Mouse (Mus musculus) brain, embryonic 14.5 days (tissue): Measurements from ENCODE around the gene Lrrc55. TPM values are rescaled to one million over a fixed set of nuclear protein-coding genes. Genes with fewer than 3 reads are reported as not detected.

Experiments
- DNase-seq: peaks from one replicate; pipeline ENCODE4 v3.0.0-alpha.2; 2011; ENCODE audit warnings: low read depth
- CTCF ChIP-seq: fragments of 200-500 bp; IDR thresholded peaks from 2 replicates; pipeline ENCODE4 v1.5.1; 2012; ENCODE audit warnings: inconsistent platforms, mild to moderate bottlenecking, moderate library complexity, borderline replicate concordance; ENCODE audit not compliant: insufficient read depth, insufficient read length; ENCODE audit errors: extremely low read depth
- POLR2A ChIP-seq: fragments of 200-500 bp; IDR thresholded peaks from 2 replicates; pipeline ENCODE4 v1.6.1; 2012; ENCODE audit warnings: mild to moderate bottlenecking, inconsistent platforms, borderline replicate concordance; ENCODE audit not compliant: poor library complexity, insufficient read depth, insufficient read length, severe bottlenecking; ENCODE audit errors: extremely low read depth
- polyA plus RNA-seq: library from polyadenylated mRNA; depleted of rRNA; stranded (reverse); fragments of >200 nt; gene quantifications from 2 replicates; pipeline ENCODE4 v1.2.3, GENCODE M21; 2012; rRNA removed

Lrrc55 gene
- polyA plus RNA-seq, 1 experiment: 20.2 TPM

DNA sequence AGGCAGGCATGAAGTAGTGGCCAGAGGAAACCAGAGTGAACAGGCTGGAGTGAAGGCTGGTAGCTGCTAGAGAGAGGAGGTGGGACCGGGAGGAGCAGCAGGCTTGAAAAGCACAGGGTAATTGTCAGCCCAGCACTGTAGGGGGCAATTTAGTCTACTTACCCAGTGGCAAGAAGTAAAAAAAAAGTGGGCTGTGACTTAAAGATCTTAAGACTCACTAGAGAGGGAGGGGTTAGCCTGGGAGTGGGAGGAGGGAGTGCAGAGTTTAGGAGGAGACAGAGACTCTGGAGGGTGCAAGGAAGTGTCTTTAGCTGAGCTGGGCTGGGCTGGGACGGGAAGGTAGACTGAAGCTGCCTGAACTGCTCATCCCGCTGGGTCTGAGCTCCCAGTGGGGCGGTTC lies 60.9 kb downstream of the Lrrc55 start, which contains the start of gene Aplnr:
TSS of gene Aplnr (plus strand) at position 137 of the 400 bp plus-strand sequence.
- peak; percentile 25 for DNase-seq
- TF ChIP-seq POLR2A (no peak), CTCF (no peak)

DNA sequence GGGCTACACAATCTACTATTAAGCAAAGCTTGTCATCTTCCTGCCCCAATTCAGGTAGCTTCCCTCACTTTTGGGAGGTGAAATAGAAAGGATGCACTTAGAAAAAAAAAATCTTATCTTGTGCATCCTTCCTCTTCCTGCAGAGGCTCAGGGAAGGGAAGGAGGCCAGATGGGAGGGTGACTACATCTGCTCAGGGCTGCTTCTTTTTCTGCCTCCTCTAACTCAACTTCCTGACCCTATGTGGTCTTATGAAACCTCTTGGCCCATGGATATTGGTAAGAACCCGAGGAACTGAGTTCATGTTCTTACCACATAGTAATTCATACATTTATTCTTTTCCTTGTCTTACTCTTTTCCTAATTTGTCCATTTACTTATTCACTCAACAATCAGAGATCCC lies 61.9 kb downstream of the Lrrc55 start:
- TF ChIP-seq CTCF (no peak), POLR2A (no peak)
- DNase-seq: no peak

DNA sequence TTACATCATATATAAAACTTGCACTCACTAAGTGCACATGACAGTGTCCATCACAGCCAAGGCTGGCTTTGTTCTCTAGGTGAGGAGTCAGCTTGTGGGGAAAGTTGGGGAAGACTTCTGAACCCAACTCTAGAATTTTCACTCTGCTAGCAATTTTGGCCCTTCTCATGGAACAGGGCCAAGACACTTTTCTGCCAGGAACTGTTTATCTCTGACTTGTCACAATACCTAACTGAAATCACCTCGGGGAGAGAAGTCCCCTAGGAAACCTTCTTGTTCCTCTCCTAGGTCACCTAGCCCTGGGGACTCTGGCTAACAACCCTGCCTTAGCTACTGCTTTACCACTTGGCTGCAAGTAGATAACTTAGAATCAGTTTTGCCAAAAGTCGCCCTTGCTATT lies 64.8 kb downstream of the Lrrc55 start:
- TF ChIP-seq POLR2A: no peak
- TF ChIP-seq CTCF: no peak
- no peak for DNase-seq

DNA sequence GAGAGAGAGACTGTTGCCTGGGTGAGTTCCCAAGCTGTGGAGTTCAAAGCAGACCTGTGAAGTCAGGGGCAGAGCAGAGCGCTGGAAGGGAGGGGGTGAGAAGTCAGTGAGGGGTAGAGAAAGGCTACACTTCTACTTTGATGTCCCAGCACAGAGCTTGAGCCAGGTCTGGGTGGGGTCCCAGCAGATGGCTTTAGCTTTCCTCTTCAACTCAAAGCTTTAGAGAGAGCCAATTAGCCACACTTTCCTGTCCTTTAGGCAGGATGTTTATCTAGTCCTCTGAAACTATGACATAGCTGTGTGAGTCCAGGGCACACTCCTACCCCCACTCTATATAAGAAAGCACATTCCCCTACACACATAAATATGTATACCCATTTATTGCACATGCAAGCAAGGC lies 65.3 kb downstream of the Lrrc55 start:
- TF ChIP-seq POLR2A: no peak
- TF ChIP-seq CTCF: no peak
- peak; percentile 12 for DNase-seq

DNA sequence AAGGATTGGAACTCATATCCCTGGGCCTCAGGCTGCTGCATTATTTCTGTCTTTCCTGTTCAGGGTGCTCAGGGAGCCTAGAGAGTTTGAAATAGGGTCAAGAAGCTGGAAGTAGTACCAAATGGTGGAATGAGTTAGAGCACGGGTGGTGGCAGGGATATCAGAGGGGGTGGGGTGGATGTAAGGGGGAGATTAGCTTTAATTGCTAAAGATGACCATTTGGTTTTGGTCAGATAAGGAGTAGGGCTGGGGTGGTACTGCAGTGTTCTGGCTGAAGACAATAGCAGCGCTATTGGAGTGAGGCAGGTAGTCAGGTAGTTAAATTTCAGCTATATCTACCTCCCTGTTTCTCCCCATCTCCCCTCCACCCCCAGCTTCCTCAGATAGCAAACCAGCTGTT lies 65.8 kb downstream of the Lrrc55 start:
- TF ChIP-seq CTCF: no peak
- no peak for TF ChIP-seq POLR2A

DNA sequence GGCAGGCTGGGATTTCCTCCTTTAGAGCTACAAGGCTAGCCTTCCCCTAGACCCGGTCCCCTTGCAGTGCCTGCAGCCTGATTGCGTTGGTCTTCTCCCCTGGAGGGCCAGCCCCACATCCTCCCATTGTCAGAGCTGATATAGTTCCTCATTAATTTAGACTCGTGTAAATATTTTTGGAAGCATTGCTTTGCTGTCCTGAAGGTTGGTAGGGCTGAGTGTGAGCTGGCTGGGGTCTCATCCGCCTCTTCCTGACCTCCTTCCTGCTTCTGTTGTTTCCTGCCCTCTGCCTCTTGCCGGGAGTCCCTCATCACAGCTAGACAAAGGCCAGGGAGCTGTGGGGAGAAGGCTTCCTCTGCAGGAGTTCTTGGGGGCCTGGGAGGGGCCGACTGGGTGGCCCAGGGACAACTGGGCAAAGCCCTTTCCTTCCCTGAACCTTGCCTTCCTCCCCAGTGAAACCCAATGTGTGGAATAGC lies 67.5 kb downstream of the Lrrc55 start:
- TF ChIP-seq CTCF: no peak
- DNase-seq: peak; percentile 13

More for the DNA sequence above, 65.8 kb downstream of the Lrrc55 start:
- no peak for DNase-seq

DNA sequence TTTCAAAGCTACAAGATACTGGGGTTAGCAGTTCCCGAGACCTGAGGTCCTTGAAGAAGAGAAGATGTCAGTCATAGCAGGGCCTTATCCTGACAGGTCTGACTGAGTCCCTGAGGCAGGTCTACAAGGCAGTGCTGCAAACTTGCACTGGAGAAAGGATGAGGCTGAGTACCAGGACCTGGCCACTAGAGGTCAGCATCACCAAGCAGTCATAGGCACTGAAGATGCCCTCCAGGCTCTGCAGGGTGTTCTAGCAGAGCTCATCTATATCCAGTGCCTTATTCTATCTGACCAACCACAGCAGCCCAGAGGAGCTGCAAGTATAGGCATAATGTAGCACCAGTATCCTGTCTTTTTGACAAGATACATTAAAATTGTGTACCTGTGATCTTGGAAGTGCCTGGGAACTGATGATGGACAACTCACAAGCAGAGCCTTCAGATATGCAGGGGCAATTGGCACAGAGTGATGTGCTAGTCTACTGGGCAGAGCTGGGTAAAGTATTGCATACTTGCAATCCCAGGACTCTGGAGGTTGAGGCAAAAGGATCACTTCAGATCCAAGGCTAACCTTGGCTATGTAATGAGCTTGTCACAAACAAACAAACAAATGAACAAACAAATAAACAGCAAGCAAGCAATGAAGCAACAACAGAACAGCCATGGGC lies 73.0 kb downstream of the Lrrc55 start:
- DNase-seq: peak; percentile 88
- TF ChIP-seq CTCF (peak; percentile 85; the same call in 1 of the 2 replicates), POLR2A (no peak)

DNA sequence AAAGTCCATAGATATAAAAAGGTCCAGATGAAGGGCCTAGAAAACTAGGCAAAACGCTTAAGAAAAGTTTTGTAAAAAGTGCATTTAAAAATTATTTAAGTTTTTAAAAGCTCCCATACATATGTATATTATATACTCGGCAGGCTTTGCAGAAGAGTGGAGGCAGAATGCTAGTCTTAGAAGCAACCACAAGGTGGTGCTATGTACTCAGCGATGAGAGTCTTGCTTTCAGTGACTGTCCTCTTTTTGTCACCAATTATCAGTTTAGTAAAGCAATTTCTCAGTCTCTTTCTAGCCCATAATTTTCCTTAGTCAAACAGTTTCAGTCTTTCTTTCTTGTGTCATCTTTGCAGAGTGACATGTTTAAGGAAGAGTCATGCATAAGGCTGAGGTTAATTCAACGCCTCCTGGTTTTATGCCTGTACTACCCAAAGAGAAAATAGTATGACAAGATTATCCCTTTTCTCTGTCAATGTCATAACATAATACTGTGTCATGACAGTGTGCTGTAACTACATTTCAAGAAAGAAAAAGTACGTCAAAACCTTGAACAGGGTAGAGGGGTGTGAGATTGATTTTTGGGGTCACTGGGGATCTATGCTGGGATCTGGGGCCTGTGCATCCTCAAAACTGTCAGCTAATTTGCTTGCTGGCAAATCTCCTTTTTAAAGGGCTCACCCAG lies 73.7 kb downstream of the Lrrc55 start:
- TF ChIP-seq CTCF (peak; percentile 77; the same call in 1 of the 2 replicates), POLR2A (no peak)
- peak; percentile 86 for DNase-seq

Other genes with a start within 250 kb of the Lrrc55 start
- 0.14 and 0.16 TPM in 2 replicates for gene Prg2, start 216.7 kb downstream of the Lrrc55 start, polyA plus RNA-seq
- not detected in 2 replicates for gene Prg3, start 209.0 kb downstream of the Lrrc55 start, polyA plus RNA-seq
- 191 and 223 TPM in 2 replicates for gene Ssrp1, start 160.0 kb downstream of the Lrrc55 start, polyA plus RNA-seq
- 2.1 and 6.1 TPM in 2 replicates for gene P2rx3, start 159.7 kb downstream of the Lrrc55 start, polyA plus RNA-seq
- gene Tnks1bp1, start 149.2 kb downstream of the Lrrc55 start, polyA plus RNA-seq: 44.0 and 57.0 TPM in 2 replicates
- gene Aplnr, start 61.0 kb downstream of the Lrrc55 start, polyA plus RNA-seq: 17.7 and 24.8 TPM in 2 replicates
- not detected in 2 replicates for gene Olfr987, start 142.1 kb upstream of the Lrrc55 start, polyA plus RNA-seq
- not detected in 2 replicates for gene Olfr988, start 166.0 kb upstream of the Lrrc55 start, polyA plus RNA-seq
- gene Olfr992, start 212.3 kb upstream of the Lrrc55 start, polyA plus RNA-seq: not detected in 2 replicates
- gene Olfr993, start 217.7 kb upstream of the Lrrc55 start, polyA plus RNA-seq: not detected in 2 replicates
- gene Olfr994, start 239.3 kb upstream of the Lrrc55 start, polyA plus RNA-seq: not detected in 2 replicates
- gene Olfr995, start 246.4 kb upstream of the Lrrc55 start, polyA plus RNA-seq: not detected in 2 replicates